Mouse (Mus musculus) intestine, embryonic 14.5 days (tissue): ENCODE results near the gene Gm13283. TPM values are rescaled to one million over a fixed set of nuclear protein-coding genes. Genes with fewer than 3 reads are reported as not detected.
A peak's percentile ranks its signal among the peaks of the same experiment; 100 is the strongest.
"Not testable (repeated sequence)": the region's sequence is repeated elsewhere in the genome, so short reads cannot be mapped to it uniquely, and the experiment has no call there.

ENCODE experiments used
- ATAC-seq: fragments of 200-750 bp; cut with Nextera tagmentation; replicated peaks from 2 replicates; pipeline ENCODE4 v1.8.0; 2017; ENCODE audit warnings: low read depth, moderate number of reproducible peaks, moderate TSS enrichment, moderate library complexity; ENCODE audit not compliant: low FRiP score, low TSS enrichment
- DNase-seq: peaks from one replicate; pipeline ENCODE4 v3.0.0-alpha.2; 2018; ENCODE audit warnings: low spot score
- H3K27ac ChIP-seq: fragments of 300-500 bp; sonication (generic); 2 replicates; pipeline ENCODE4 v1.5.1; 2014; ENCODE audit warnings: low read depth, mild to moderate bottlenecking, control low read depth
- H3K27me3 ChIP-seq: fragments of 300-500 bp; sonication (generic); replicated peaks from 2 replicates; pipeline ENCODE4 v1.6.1; 2014; ENCODE audit warnings: low read length, control low read depth; ENCODE audit not compliant: control insufficient read depth, insufficient read depth
- H3K36me3 ChIP-seq: fragments of 300-500 bp; sonication (generic); 2 replicates; pipeline ENCODE4 v1.6.1; 2014; ENCODE audit warnings: low read length, control low read depth; ENCODE audit not compliant: control insufficient read depth, insufficient read depth
- H3K4me1 ChIP-seq: fragments of 300-500 bp; sonication (generic); replicated peaks from 2 replicates; pipeline ENCODE4 v1.6.1; 2014; ENCODE audit warnings: low read length, control low read depth, mixed read lengths; ENCODE audit not compliant: control insufficient read depth, insufficient read depth
- H3K4me2 ChIP-seq: fragments of 300-500 bp; sonication (generic); 2 replicates; pipeline ENCODE4 v1.6.1; 2014; ENCODE audit warnings: low read length
- H3K4me3 ChIP-seq: fragments of 300-500 bp; sonication (generic); 2 replicates; pipeline ENCODE4 v1.5.1; 2014; ENCODE audit warnings: low read depth, low read length, control low read depth, mixed read lengths
- H3K9ac ChIP-seq: fragments of 300-500 bp; sonication (generic); 2 replicates; pipeline ENCODE4 v1.6.1; 2014; ENCODE audit warnings: mild to moderate bottlenecking, low read length
- H3K9me3 ChIP-seq: fragments of 300-500 bp; sonication (generic); 2 replicates; pipeline ENCODE4 v1.6.1; 2016; ENCODE audit warnings: low read length, control low read depth; ENCODE audit not compliant: control insufficient read depth
- WGBS: fragments of 180-500 bp; shearing (Covaris S2); extraction: QIAGEN DNeasy Blood & Tissue Kit; methylation state at CpG from one replicate; pipeline ENCODE4 v1.1.7; 2014; 5-methylcytosine and 5-hydroxymethylcytosine counted together
- polyA plus RNA-seq: library from polyadenylated mRNA; unstranded; fragments of >200 nt; fragmentation: Nextera tagmentation; extraction: Ambion mirVana; gene quantifications from 2 replicates; pipeline ENCODE4 v1.2.1, GENCODE M21; 2014

Gm13283 gene
- polyA plus RNA-seq, 1 experiment from 2014 or later = 0.22 TPM

DNA sequence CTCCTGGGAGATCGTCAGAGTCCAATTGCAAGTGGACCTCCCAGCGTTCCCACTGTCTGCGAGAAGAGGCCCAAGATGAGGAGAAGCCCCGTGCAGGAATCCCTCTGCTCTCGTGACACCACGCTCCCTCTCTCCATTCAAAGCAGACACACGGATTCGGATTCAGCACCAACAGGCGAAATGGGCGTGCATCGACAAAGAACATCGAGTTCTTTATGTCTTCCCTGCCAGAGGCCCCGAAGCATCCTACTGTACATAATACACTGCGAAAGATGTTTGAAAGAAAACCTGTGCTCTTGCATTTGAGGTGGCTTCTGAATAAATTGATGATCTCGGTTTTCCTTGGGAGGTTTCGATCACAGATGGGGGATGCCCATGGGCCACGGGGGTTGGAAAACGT lies 20.4 kb downstream of the Gm13283 start:
- not testable (repeated sequence) for H3K4me2 ChIP-seq, DNase-seq, H3K4me1 ChIP-seq, H3K4me3 ChIP-seq, H3K9ac ChIP-seq, H3K27me3 ChIP-seq, ATAC-seq, H3K9me3 ChIP-seq, H3K27ac ChIP-seq, H3K36me3 ChIP-seq
- WGBS = 49% methylated on average over 15 of the region's 18 CpGs

DNA sequence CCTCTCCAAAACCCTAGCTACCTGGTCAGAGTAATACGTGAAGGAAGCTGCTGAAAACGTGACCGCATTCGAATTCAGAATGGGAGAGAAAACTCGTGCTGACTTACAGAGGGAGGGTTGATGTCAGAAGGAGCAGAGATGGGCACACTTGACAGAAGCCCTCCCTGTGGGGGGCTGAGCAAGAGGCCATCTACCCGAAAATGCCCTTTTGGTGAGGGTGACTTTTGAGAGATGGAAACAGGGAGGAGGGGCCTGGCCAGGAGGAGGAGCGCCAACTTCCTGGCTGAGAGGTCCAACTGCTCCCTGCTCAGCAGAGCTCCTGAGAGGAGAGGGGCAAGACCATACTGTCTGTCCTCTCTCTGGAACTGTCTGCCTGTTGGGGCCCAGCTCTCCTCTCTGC lies 21.9 kb downstream of the Gm13283 start, which contains the start of gene Ifnz:
Gene Ifnz, plus strand, starts transcription at position 301 of the 400 bp plus-strand sequence.
- not testable (repeated sequence) for ATAC-seq, H3K27ac ChIP-seq, H3K27me3 ChIP-seq, H3K4me1 ChIP-seq, H3K9ac ChIP-seq, H3K9me3 ChIP-seq, H3K36me3 ChIP-seq, DNase-seq, H3K4me3 ChIP-seq
- H3K4me2 ChIP-seq = peak within 1 kb of the TSS; percentile 29; the same call in 1 of the 2 replicates
- WGBS = 36% methylated on average over 3 of the region's 7 CpGs

- DNase-seq, ATAC-seq, H3K9me3 ChIP-seq, H3K36me3 ChIP-seq, H3K4me3 ChIP-seq, H3K9ac ChIP-seq, H3K4me1 ChIP-seq, H3K27ac ChIP-seq, H3K27me3 ChIP-seq: not testable (repeated sequence)
- peak overlapping the region; percentile 29; the same call in 1 of the 2 replicates for H3K4me2 ChIP-seq
- 0% methylated on average over 3 of the region's 31 CpGs for WGBS
Measured at GRCm38 (mm10) chr4:88782335-88782734, 22.4 kb downstream of the Gm13283 start.

GRCm38 (mm10) chr4:88785409-88785808 lies 25.5 kb downstream of the Gm13283 start, which contains the start of gene Gm13276:
Gm13276 (plus strand) TSS chr4:88785709.
- H3K27me3 ChIP-seq, H3K27ac ChIP-seq, H3K4me2 ChIP-seq, H3K4me1 ChIP-seq, H3K9me3 ChIP-seq, DNase-seq, H3K36me3 ChIP-seq, H3K9ac ChIP-seq, ATAC-seq, H3K4me3 ChIP-seq: not testable (repeated sequence)
- WGBS = no CpG with 5 or more reads among the region's 27 CpGs

DNA sequence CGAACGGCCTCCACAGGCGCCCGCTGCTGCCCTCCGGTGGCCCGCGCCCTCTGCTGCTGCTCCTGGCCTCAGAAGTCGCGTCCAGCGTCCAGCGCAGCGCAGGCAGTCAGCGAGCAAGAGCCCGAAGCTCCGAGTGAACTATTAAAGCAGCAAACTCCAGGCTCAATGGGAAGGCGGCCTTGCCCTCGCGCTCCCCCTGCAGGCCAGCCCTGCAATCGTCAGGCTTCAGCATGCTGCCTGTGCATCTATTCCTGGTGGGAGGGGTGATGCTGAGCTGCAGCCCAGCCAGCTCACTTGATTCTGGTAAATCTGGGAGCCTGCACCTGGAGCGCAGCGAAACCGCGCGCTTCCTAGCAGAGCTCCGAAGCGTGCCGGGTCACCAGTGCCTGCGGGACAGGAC lies 28.5 kb downstream of the Gm13283 start, which contains the start of gene Gm13277:
Gene Gm13277, plus strand, starts transcription at position 231 of the 400 bp plus-strand sequence.
- not testable (repeated sequence) for H3K27me3 ChIP-seq, DNase-seq, H3K4me2 ChIP-seq, H3K9me3 ChIP-seq, H3K27ac ChIP-seq, H3K4me3 ChIP-seq, ATAC-seq, H3K36me3 ChIP-seq, H3K4me1 ChIP-seq, H3K9ac ChIP-seq
- WGBS = 0% methylated on average over 3 of the region's 28 CpGs

GRCm38 (mm10) chr4:88791250-88791649 lies 31.3 kb downstream of the Gm13283 start, which contains the start of gene Gm13278:
Gm13278 (plus strand) TSS chr4:88791550.
- H3K9ac ChIP-seq, H3K36me3 ChIP-seq, H3K27ac ChIP-seq, H3K9me3 ChIP-seq, H3K4me3 ChIP-seq, H3K4me1 ChIP-seq, ATAC-seq, H3K4me2 ChIP-seq, DNase-seq, H3K27me3 ChIP-seq: not testable (repeated sequence)
- no CpG with 5 or more reads among the region's 28 CpGs for WGBS

- H3K36me3 ChIP-seq, DNase-seq, H3K4me3 ChIP-seq, H3K27ac ChIP-seq, H3K9me3 ChIP-seq, ATAC-seq, H3K9ac ChIP-seq, H3K27me3 ChIP-seq, H3K4me2 ChIP-seq, H3K4me1 ChIP-seq: not testable (repeated sequence)
- 0% methylated on average over 9 of the region's 52 CpGs for WGBS
Measured at GRCm38 (mm10) chr4:88793936-88794675, 34.2 kb downstream of the Gm13283 start, which contains the start of gene Gm13275. Gm13275 (plus strand) TSS chr4:88794487.

GRCm38 (mm10) chr4:88797097-88797496 lies 37.2 kb downstream of the Gm13283 start, which contains the start of gene Gm13279:
Gm13279 (plus strand) TSS chr4:88797397.
- no CpG with 5 or more reads among the region's 28 CpGs for WGBS
- not testable (repeated sequence) for H3K9me3 ChIP-seq, H3K4me2 ChIP-seq, H3K4me1 ChIP-seq, DNase-seq, H3K36me3 ChIP-seq, H3K27ac ChIP-seq, H3K27me3 ChIP-seq, H3K4me3 ChIP-seq, H3K9ac ChIP-seq, ATAC-seq
